Mouse (Mus musculus): ENCODE data around the gene Nsg2. TPM values are rescaled to one million over a fixed set of nuclear protein-coding genes. Genes with fewer than 3 reads are reported as not detected.

The Nsg2 gene
- polyA plus RNA-seq, 1 experiment from 2014 or later = 8.0 TPM

DNA sequence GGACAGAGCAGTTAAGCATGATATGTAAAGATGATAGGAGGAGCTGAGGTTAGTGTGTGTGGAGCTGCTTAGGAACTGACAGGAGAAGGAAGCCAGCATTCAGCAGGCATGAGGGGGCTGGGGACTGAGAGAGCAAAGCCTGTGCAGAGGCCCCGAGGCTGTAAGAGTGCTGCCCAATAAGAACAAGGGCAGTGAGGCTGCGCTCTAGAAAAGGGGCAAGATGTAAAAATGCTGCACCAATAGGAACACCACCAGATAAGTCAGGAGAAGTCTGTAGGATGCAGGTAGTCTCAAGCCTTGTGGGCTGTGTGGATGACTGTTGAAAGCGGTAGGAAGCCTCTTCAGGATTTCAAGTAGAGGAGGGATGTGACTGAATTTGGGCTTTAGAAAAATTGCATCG is 17.9 kb downstream of the Nsg2 start:
- H3K4me1 ChIP-seq (ENCODE audit: control insufficient read depth, insufficient read depth, low read length) = no peaks in the 10 kb centered on the region
- no peaks in the 10 kb centered on the region for H3K36me3 ChIP-seq (replicated peaks; ENCODE audit: control insufficient read depth, insufficient read depth, low read depth, low read length)
- no peak overlapping the region for H3K4me2 ChIP-seq (ENCODE audit: low read depth, low read length)
- ATAC-seq (replicated peaks; ENCODE audit: insufficient number of reproducible peaks, low FRiP score, low TSS enrichment, low read depth) (no peak), DNase-seq (ENCODE audit: low spot score) (peak; percentile 53)
- H3K27me3 ChIP-seq (ENCODE audit: control insufficient read depth, insufficient read depth, low read length) = no peaks in the 10 kb centered on the region
- H3K9me3 ChIP-seq (replicated peaks; ENCODE audit: control insufficient read depth, low read length) = no peaks in the 10 kb centered on the region
- H3K27ac ChIP-seq (replicated peaks; ENCODE audit: low read depth, low read length) = no peak overlapping the region
- no peak overlapping the region for H3K4me3 ChIP-seq (ENCODE audit: low read depth, low read length)
- 44% methylated on average over 4 of the region's 4 CpGs for WGBS
- no peak overlapping the region for H3K9ac ChIP-seq (replicated peaks; ENCODE audit: low read length)

DNA sequence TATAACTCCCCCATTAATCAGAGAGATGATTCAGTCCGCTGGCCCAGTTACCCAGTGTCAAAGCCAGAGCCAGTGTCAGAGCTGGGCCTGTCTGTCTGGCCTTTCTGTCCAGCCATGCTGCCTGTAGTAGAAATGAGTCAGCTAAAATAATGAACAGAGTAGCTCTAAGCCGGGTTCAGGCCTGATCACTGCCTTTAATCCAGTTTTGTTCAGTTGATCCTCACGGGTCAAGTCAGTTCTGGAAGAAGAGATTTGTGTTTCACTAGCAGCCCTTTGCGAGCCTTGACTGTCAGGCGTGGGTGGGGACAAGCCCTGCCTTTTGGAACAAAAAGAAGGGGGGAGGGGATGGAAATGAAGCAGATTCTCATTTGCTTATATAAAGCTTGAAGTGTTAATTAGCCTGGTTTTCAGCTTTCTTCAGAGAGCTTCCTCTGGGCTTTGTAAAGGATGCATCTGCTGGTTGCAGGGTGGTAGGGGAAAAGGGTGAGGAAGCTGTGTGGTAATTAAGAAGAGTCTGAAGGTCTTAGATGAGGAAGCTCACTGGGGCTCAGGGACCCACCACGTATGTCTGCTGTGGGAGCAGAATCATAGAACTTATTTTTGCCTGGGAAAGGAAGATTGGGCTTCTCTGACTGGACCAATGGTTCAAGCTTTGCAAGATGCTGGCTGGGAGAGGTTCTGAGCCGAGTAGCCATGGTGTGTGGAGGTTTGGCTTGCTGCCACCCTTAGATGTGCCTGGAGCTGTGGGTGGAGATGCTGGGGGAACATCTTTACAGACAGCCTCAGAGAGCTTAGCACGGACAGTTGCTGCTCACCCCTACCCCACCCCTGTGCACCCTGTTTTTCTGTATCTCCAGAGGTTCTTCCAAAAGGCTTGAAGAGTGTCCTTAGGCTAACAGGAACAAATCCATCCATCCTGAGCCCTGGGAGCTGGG is 20.0 kb downstream of the Nsg2 start:
- Histone ChIP-seq H3K4me3 (ENCODE audit: low read depth, low read length) (no peak overlapping the region), H3K9me3 (replicated peaks; ENCODE audit: control insufficient read depth, low read length) (no peaks in the 10 kb centered on the region), H3K4me2 (ENCODE audit: low read depth, low read length) (no peak overlapping the region), H3K27ac (replicated peaks; ENCODE audit: low read depth, low read length) (no peak overlapping the region), H3K9ac (replicated peaks; ENCODE audit: low read length) (no peak overlapping the region), H3K36me3 (replicated peaks; ENCODE audit: control insufficient read depth, insufficient read depth, low read depth, low read length) (no peaks in the 10 kb centered on the region), H3K27me3 (ENCODE audit: control insufficient read depth, insufficient read depth, low read length) (no peaks in the 10 kb centered on the region), H3K4me1 (ENCODE audit: control insufficient read depth, insufficient read depth, low read length) (no peaks in the 10 kb centered on the region)
- DNase-seq (ENCODE audit: low spot score) (no peak), ATAC-seq (replicated peaks; ENCODE audit: insufficient number of reproducible peaks, low FRiP score, low TSS enrichment, low read depth) (no peak)
- WGBS = 45% methylated on average over 8 of the region's 8 CpGs

DNA sequence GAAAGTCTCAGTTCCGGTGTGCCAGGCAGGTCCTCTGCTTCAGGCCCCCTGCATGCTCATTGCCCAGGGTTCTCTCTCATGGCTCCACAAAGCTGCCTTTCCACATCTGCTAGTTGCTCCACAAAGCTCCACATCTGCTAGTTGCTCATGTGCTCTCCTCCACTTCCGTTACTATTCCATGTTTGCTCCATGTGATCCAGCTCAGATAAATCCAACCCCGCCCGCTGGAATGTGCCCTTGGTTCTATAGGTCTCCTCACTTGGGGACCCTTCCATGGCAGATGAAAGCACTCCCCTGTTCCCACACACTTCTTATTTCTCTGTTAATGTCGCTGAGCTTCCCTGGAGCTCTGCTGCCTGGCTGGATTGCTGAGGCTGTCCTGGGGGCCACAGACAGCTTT is 26.4 kb downstream of the Nsg2 start:
- Histone ChIP-seq H3K27ac (replicated peaks; ENCODE audit: low read depth, low read length) (no peak overlapping the region), H3K27me3 (ENCODE audit: control insufficient read depth, insufficient read depth, low read length) (no peaks in the 10 kb centered on the region), H3K4me3 (ENCODE audit: low read depth, low read length) (no peak overlapping the region), H3K9me3 (replicated peaks; ENCODE audit: control insufficient read depth, low read length) (no peaks in the 10 kb centered on the region), H3K36me3 (replicated peaks; ENCODE audit: control insufficient read depth, insufficient read depth, low read depth, low read length) (no peaks in the 10 kb centered on the region), H3K4me2 (ENCODE audit: low read depth, low read length) (no peak overlapping the region), H3K4me1 (ENCODE audit: control insufficient read depth, insufficient read depth, low read length) (no peaks in the 10 kb centered on the region), H3K9ac (replicated peaks; ENCODE audit: low read length) (no peak overlapping the region)
- DNase-seq (ENCODE audit: low spot score) (peak; percentile 22), ATAC-seq (replicated peaks; ENCODE audit: insufficient number of reproducible peaks, low FRiP score, low TSS enrichment, low read depth) (no peak)
- WGBS = 60% methylated on average over 5 of the region's 5 CpGs

DNA sequence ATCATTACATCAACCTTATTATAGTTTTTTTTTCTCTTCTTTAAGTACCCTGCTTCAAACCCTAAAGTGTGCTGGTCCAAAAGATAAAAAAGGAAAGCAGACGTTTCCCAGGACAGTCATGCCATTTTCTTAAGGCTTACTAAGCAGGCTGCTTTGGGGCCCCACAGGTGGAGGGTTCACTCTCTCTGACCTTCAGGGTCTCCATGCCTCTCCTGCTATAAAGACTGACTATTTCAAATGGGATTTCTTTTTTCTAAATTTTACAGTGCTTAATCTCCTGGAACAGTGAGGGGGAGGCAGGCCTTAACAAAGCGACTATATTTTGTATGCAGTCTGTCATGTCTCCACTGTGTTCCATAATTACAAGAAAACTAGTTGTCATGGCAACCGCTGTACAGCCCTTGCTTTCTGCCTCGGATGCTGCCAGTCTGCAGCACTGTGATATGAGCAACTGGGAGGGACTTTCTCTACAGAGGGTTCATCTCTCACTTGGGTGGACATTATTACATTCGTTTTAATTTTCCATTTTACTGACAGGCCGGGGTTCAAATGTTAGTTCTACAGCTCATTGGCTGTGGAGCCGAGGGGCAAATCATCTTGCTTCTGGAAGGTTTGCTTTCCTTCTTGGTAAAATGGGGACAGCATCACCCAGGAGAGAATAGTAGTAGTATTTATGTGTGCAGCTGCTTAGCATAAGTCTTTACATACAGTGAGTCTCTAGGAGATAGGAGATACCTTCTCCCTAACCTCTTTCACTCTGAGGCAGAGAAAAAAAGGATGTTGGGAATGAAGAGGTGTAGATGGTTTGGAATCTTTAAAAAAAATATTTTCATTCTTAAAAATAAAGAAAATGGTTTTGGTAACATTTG is 27.4 kb downstream of the Nsg2 start:
- DNase-seq (ENCODE audit: low spot score) = peak; percentile 57
- Histone ChIP-seq H3K36me3 (replicated peaks; ENCODE audit: control insufficient read depth, insufficient read depth, low read depth, low read length) (no peaks in the 10 kb centered on the region), H3K4me3 (ENCODE audit: low read depth, low read length) (no peak overlapping the region), H3K9me3 (replicated peaks; ENCODE audit: control insufficient read depth, low read length) (no peaks in the 10 kb centered on the region), H3K4me1 (ENCODE audit: control insufficient read depth, insufficient read depth, low read length) (no peaks in the 10 kb centered on the region), H3K4me2 (ENCODE audit: low read depth, low read length) (no peak overlapping the region), H3K9ac (replicated peaks; ENCODE audit: low read length) (no peak overlapping the region), H3K27me3 (ENCODE audit: control insufficient read depth, insufficient read depth, low read length) (no peaks in the 10 kb centered on the region), H3K27ac (replicated peaks; ENCODE audit: low read depth, low read length) (no peak overlapping the region)
- peak; percentile 56; the same call in 1 of the 2 replicates for ATAC-seq (replicated peaks; ENCODE audit: insufficient number of reproducible peaks, low FRiP score, low TSS enrichment, low read depth)
- 62% methylated on average over 7 of the region's 7 CpGs for WGBS

DNA sequence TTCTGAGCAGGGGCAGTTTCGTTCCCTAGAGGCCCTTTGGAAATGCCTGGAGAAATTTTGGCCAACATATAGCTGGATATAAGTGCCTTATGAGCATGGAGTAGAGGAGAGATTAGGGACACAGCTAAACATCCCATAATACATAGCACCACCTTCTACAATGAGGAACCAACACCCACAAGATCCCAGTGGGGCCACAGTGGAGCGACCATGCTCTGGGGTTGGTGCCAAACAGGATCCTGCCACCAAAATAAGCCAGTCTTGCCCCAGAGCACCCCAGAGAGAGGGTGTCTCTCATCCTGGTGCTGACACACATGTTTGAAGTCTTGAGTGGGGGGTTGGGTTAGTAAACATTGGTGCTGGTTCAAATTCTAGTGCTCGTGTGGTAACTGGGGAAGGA is 28.3 kb downstream of the Nsg2 start:
- no peak overlapping the region for H3K27ac ChIP-seq (replicated peaks; ENCODE audit: low read depth, low read length)
- H3K4me3 ChIP-seq (ENCODE audit: low read depth, low read length) = no peak overlapping the region
- DNase-seq (ENCODE audit: low spot score) (no peak), ATAC-seq (replicated peaks; ENCODE audit: insufficient number of reproducible peaks, low FRiP score, low TSS enrichment, low read depth) (no peak)
- no peak overlapping the region for H3K9ac ChIP-seq (replicated peaks; ENCODE audit: low read length)
- no peaks in the 10 kb centered on the region for H3K36me3 ChIP-seq (replicated peaks; ENCODE audit: control insufficient read depth, insufficient read depth, low read depth, low read length)
- no peak overlapping the region for H3K4me2 ChIP-seq (ENCODE audit: low read depth, low read length)
- no peaks in the 10 kb centered on the region for H3K27me3 ChIP-seq (ENCODE audit: control insufficient read depth, insufficient read depth, low read length)
- no peaks in the 10 kb centered on the region for H3K4me1 ChIP-seq (ENCODE audit: control insufficient read depth, insufficient read depth, low read length)
- H3K9me3 ChIP-seq (replicated peaks; ENCODE audit: control insufficient read depth, low read length) = no peaks in the 10 kb centered on the region
- WGBS = 84% methylated on average over 3 of the region's 3 CpGs

DNA sequence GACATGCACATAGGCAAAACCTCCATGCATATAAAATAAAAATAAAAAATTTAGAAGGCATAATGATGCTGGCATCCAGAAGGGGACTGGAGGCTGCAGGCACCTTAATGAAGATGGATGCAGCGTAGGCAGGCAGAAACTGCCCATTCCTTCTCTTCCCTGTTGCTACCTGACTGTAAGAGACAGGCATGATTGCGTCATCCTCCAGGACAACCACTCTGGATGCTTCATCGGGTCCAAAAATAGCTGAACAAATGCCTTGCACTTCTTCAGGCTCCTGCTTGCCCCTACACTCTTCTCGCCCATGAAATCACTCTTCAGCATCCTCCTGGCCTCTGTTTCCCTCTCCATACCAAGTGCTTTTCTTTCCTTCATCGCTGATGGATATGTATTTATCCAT is 29.1 kb downstream of the Nsg2 start:
- H3K4me1 ChIP-seq (ENCODE audit: control insufficient read depth, insufficient read depth, low read length) = no peaks in the 10 kb centered on the region
- no peaks in the 10 kb centered on the region for H3K27me3 ChIP-seq (ENCODE audit: control insufficient read depth, insufficient read depth, low read length)
- no peaks in the 10 kb centered on the region for H3K9me3 ChIP-seq (replicated peaks; ENCODE audit: control insufficient read depth, low read length)
- no peaks in the 10 kb centered on the region for H3K36me3 ChIP-seq (replicated peaks; ENCODE audit: control insufficient read depth, insufficient read depth, low read depth, low read length)
- H3K27ac ChIP-seq (replicated peaks; ENCODE audit: low read depth, low read length) = no peak overlapping the region
- DNase-seq (ENCODE audit: low spot score) = no peak
- no peak overlapping the region for H3K9ac ChIP-seq (replicated peaks; ENCODE audit: low read length)
- no peak for ATAC-seq (replicated peaks; ENCODE audit: insufficient number of reproducible peaks, low FRiP score, low TSS enrichment, low read depth)
- no peak overlapping the region for H3K4me2 ChIP-seq (ENCODE audit: low read depth, low read length)
- 87% methylated on average over 5 of the region's 5 CpGs for WGBS
- no peak overlapping the region for H3K4me3 ChIP-seq (ENCODE audit: low read depth, low read length)

DNA sequence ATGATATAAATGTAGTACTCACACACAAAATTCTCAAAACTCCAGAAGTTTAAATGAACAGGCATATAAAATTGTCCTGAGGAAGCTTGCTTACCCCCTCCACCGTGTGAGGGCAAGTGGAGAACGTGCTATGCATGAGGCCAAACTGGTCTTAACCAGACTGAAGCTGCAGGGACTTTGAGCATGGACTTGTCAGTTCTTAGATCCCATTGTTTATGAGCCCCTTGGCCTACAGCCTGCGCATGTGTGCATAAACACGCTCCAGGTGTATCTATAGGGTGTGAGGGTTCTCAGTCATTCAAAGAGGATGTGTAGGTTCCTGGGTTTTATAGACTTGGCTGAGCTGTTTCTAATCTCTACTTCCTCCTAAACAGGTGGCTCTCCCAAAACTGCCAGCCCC is 31.1 kb downstream of the Nsg2 start:
- no peak overlapping the region for H3K9ac ChIP-seq (replicated peaks; ENCODE audit: low read length)
- H3K4me1 ChIP-seq (ENCODE audit: control insufficient read depth, insufficient read depth, low read length) = no peaks in the 10 kb centered on the region
- no peak overlapping the region for H3K4me2 ChIP-seq (ENCODE audit: low read depth, low read length)
- DNase-seq (ENCODE audit: low spot score) (no peak), ATAC-seq (replicated peaks; ENCODE audit: insufficient number of reproducible peaks, low FRiP score, low TSS enrichment, low read depth) (no peak)
- H3K9me3 ChIP-seq (replicated peaks; ENCODE audit: control insufficient read depth, low read length) = no peaks in the 10 kb centered on the region
- H3K4me3 ChIP-seq (ENCODE audit: low read depth, low read length) = no peak overlapping the region
- WGBS = 88% methylated on average over 4 of the region's 4 CpGs
- no peaks in the 10 kb centered on the region for H3K27me3 ChIP-seq (ENCODE audit: control insufficient read depth, insufficient read depth, low read length)
- no peak overlapping the region for H3K27ac ChIP-seq (replicated peaks; ENCODE audit: low read depth, low read length)
- H3K36me3 ChIP-seq (replicated peaks; ENCODE audit: control insufficient read depth, insufficient read depth, low read depth, low read length) = no peaks in the 10 kb centered on the region

DNA sequence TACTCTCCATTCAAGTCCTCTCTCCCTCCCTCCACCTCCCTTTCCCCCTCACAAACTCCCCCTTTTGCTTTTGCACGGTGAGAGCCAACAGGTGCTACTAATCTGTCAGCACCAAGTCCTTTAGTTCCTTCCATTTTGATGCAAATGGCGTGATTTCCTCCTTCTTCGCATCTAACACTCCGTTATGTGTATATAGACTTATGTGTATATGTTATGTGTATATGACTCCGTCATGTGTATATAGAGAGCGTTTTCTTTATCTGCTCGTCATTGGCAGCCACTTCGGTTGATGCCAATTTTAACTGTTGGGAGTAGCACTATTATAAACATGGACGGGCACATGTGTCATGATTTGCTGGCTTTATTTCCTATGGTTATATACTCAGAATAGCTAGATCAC is 31.8 kb downstream of the Nsg2 start:
- Histone ChIP-seq H3K36me3 (replicated peaks; ENCODE audit: control insufficient read depth, insufficient read depth, low read depth, low read length) (no peaks in the 10 kb centered on the region), H3K9ac (replicated peaks; ENCODE audit: low read length) (no peak overlapping the region), H3K9me3 (replicated peaks; ENCODE audit: control insufficient read depth, low read length) (no peaks in the 10 kb centered on the region), H3K27ac (replicated peaks; ENCODE audit: low read depth, low read length) (no peak overlapping the region), H3K4me2 (ENCODE audit: low read depth, low read length) (no peak overlapping the region), H3K4me1 (ENCODE audit: control insufficient read depth, insufficient read depth, low read length) (no peaks in the 10 kb centered on the region), H3K4me3 (ENCODE audit: low read depth, low read length) (no peak overlapping the region), H3K27me3 (ENCODE audit: control insufficient read depth, insufficient read depth, low read length) (no peaks in the 10 kb centered on the region)
- DNase-seq (ENCODE audit: low spot score) (no peak), ATAC-seq (replicated peaks; ENCODE audit: insufficient number of reproducible peaks, low FRiP score, low TSS enrichment, low read depth) (no peak)
- WGBS = 82% methylated on average over 9 of the region's 9 CpGs
